Mouse (Mus musculus) heart, embryonic 16.5 days (tissue): Measurements from ENCODE around the gene Cxcl17. TPM values are rescaled to one million over a fixed set of nuclear protein-coding genes. Genes with fewer than 3 reads are reported as not detected.

Source experiments
- ATAC-seq: fragments of 200-750 bp; cut with Nextera tagmentation; replicated peaks from 2 replicates; pipeline ENCODE4 v1.8.0; 2017; ENCODE audit warnings: moderate number of reproducible peaks; ENCODE audit not compliant: insufficient read depth, low FRiP score; ENCODE audit errors: extremely low read depth
- H3K27ac ChIP-seq: fragments of 300-500 bp; sonication (generic); 2 replicates; pipeline ENCODE4 v1.5.1; 2014; ENCODE audit warnings: mild to moderate bottlenecking, low read length, control low read depth, moderate library complexity
- H3K27me3 ChIP-seq: fragments of 300-500 bp; sonication (generic); 2 replicates; pipeline ENCODE4 v1.6.1; 2014; ENCODE audit warnings: low read length, mixed read lengths; ENCODE audit not compliant: control insufficient read depth, insufficient read depth
- H3K36me3 ChIP-seq: fragments of 300-500 bp; sonication (generic); 2 replicates; pipeline ENCODE4 v1.6.1; 2014; ENCODE audit not compliant: control insufficient read depth, insufficient read depth
- H3K4me1 ChIP-seq: fragments of 300-500 bp; sonication (generic); 2 replicates; pipeline ENCODE4 v1.6.1; 2014; ENCODE audit warnings: low read length, mixed read lengths; ENCODE audit not compliant: control insufficient read depth, insufficient read depth
- H3K4me2 ChIP-seq: fragments of 300-500 bp; sonication (generic); 2 replicates; pipeline ENCODE4 v1.6.1; 2014; ENCODE audit warnings: low read depth, mild to moderate bottlenecking, control low read depth, low read length
- H3K4me3 ChIP-seq: fragments of 300-500 bp; sonication (generic); 2 replicates; pipeline ENCODE4 v1.5.1; 2014; ENCODE audit warnings: mild to moderate bottlenecking, control low read depth, low read length
- H3K9ac ChIP-seq: fragments of 300-500 bp; sonication (generic); 2 replicates; pipeline ENCODE4 v1.6.1; 2014; ENCODE audit warnings: low read length, control low read depth
- H3K9me3 ChIP-seq: fragments of 300-500 bp; sonication (generic); replicated peaks from 2 replicates; pipeline ENCODE4 v1.6.1; 2016; ENCODE audit warnings: low read length; ENCODE audit not compliant: control insufficient read depth
- WGBS: fragments of 180-500 bp; shearing (Covaris S2); extraction: QIAGEN DNeasy Blood & Tissue Kit; methylation state at CpG from one replicate; pipeline ENCODE4 v1.1.7; 2014; 5-methylcytosine and 5-hydroxymethylcytosine counted together
- polyA plus RNA-seq: library from polyadenylated mRNA; unstranded; fragments of >200 nt; fragmentation: Nextera tagmentation; extraction: Ambion mirVana; gene quantifications from 2 replicates; pipeline ENCODE4 v1.2.1, GENCODE M21; 2015

Cxcl17 gene
- polyA plus RNA-seq, 1 experiment from 2014 or later, result 0.38 TPM

GRCm38 (mm10) chr7:25436704-25437103 is 24.0 kb upstream of the Cxcl17 start:
- no peaks in the 10 kb centered on the region for H3K9me3 ChIP-seq
- H3K27ac ChIP-seq, result peak overlapping the region; percentile 40
- no peaks in the 10 kb centered on the region for H3K27me3 ChIP-seq
- ATAC-seq, result no peak
- WGBS, result 76% methylated on average over 2 of the region's 2 CpGs
- H3K4me1 ChIP-seq, result no peaks in the 10 kb centered on the region
- H3K4me3 ChIP-seq, result no peak overlapping the region
- no peak overlapping the region for H3K4me2 ChIP-seq
- no peaks in the 10 kb centered on the region for H3K36me3 ChIP-seq
- no peak overlapping the region for H3K9ac ChIP-seq

- no peaks in the 10 kb centered on the region for H3K27me3 ChIP-seq
- no peak overlapping the region for H3K4me2 ChIP-seq
- 66% methylated on average over 6 of the region's 6 CpGs for WGBS
- H3K36me3 ChIP-seq, result no peaks in the 10 kb centered on the region
- H3K4me1 ChIP-seq, result no peaks in the 10 kb centered on the region
- no peaks in the 10 kb centered on the region for H3K9me3 ChIP-seq
- no peak for ATAC-seq
- H3K27ac ChIP-seq, result peak overlapping the region; percentile 40
- no peak overlapping the region for H3K9ac ChIP-seq
- H3K4me3 ChIP-seq, result no peak overlapping the region
These were observed 23.5 kb upstream of the Cxcl17 start for GRCm38 (mm10) chr7:25436226-25436625.

- Histone ChIP-seq H3K9ac (no peak overlapping the region), H3K36me3 (no peaks in the 10 kb centered on the region), H3K9me3 (no peaks in the 10 kb centered on the region), H3K4me1 (no peaks in the 10 kb centered on the region), H3K4me3 (no peak overlapping the region), H3K27ac (peak overlapping the region; percentile 9; the same call in 1 of the 2 replicates), H3K27me3 (no peaks in the 10 kb centered on the region), H3K4me2 (no peak overlapping the region)
- WGBS, result 67% methylated on average over 2 of the region's 2 CpGs
- ATAC-seq, result no peak
These were observed 22.8 kb upstream of the Cxcl17 start for GRCm38 (mm10) chr7:25435546-25435851.

- H3K27ac ChIP-seq, result no peak overlapping the region; the same call in 1 of the 2 replicates
- no peaks in the 10 kb centered on the region for H3K27me3 ChIP-seq
- H3K4me2 ChIP-seq, result no peak overlapping the region
- H3K9me3 ChIP-seq, result no peaks in the 10 kb centered on the region
- H3K9ac ChIP-seq, result no peak overlapping the region
- H3K4me1 ChIP-seq, result no peaks in the 10 kb centered on the region
- H3K36me3 ChIP-seq, result no peaks in the 10 kb centered on the region
- H3K4me3 ChIP-seq, result no peak overlapping the region
- no peak for ATAC-seq
- 85% methylated on average over 10 of the region's 10 CpGs for WGBS
These were observed 22.2 kb upstream of the Cxcl17 start for GRCm38 (mm10) chr7:25434654-25435545.

GRCm38 (mm10) chr7:25433781-25434560 is 21.3 kb upstream of the Cxcl17 start:
- ATAC-seq, result no peak
- 84% methylated on average over 9 of the region's 9 CpGs for WGBS
- H3K9me3 ChIP-seq, result no peaks in the 10 kb centered on the region
- H3K36me3 ChIP-seq, result no peaks in the 10 kb centered on the region
- no peak overlapping the region for H3K4me2 ChIP-seq
- no peaks in the 10 kb centered on the region for H3K4me1 ChIP-seq
- no peak overlapping the region for H3K9ac ChIP-seq
- no peak overlapping the region for H3K4me3 ChIP-seq
- H3K27me3 ChIP-seq, result no peaks in the 10 kb centered on the region
- H3K27ac ChIP-seq, result peak overlapping the region; percentile 17; the same call in 1 of the 2 replicates

GRCm38 (mm10) chr7:25433007-25433541 is 20.4 kb upstream of the Cxcl17 start:
- Histone ChIP-seq H3K4me1 (no peaks in the 10 kb centered on the region), H3K9me3 (no peaks in the 10 kb centered on the region), H3K27ac (peak overlapping the region; percentile 40), H3K4me3 (no peak overlapping the region), H3K4me2 (no peak overlapping the region), H3K9ac (no peak overlapping the region), H3K36me3 (no peaks in the 10 kb centered on the region), H3K27me3 (no peaks in the 10 kb centered on the region)
- ATAC-seq, result peak; percentile 28; the same call in 1 of the 2 replicates
- whole genome bisulfite sequencing, result 27% methylated on average over 5 of the region's 5 CpGs

- 80% methylated on average over 6 of the region's 6 CpGs for WGBS
- Histone ChIP-seq H3K9ac (no peak overlapping the region), H3K9me3 (no peaks in the 10 kb centered on the region), H3K4me2 (no peak overlapping the region), H3K4me1 (no peaks in the 10 kb centered on the region), H3K36me3 (no peaks in the 10 kb centered on the region), H3K27me3 (no peaks in the 10 kb centered on the region), H3K4me3 (no peak overlapping the region), H3K27ac (no peak overlapping the region)
- ATAC-seq, result no peak
These were observed 19.7 kb upstream of the Cxcl17 start for GRCm38 (mm10) chr7:25432381-25432780.

- no peak for ATAC-seq
- Histone ChIP-seq H3K27me3 (no peaks in the 10 kb centered on the region), H3K4me1 (no peaks in the 10 kb centered on the region), H3K9ac (no peak overlapping the region), H3K36me3 (no peaks in the 10 kb centered on the region), H3K9me3 (no peaks in the 10 kb centered on the region), H3K27ac (no peak overlapping the region), H3K4me3 (no peak overlapping the region), H3K4me2 (no peak overlapping the region)
- 80% methylated on average over 4 of the region's 4 CpGs for WGBS
These were observed 17.4 kb upstream of the Cxcl17 start for GRCm38 (mm10) chr7:25429886-25430784.
